Mouse (Mus musculus): ENCODE measurements around the gene Ssbp4.
A peak's percentile ranks its signal among the peaks of the same experiment; 100 is the strongest.

The Ssbp4 gene

GRCm38 (mm10) chr8:70585258-70585652 lies 23.4 kb downstream of the Ssbp4 start:
- peak in 1 of 2 experiments; percentile 60 for DNase-seq

DNA sequence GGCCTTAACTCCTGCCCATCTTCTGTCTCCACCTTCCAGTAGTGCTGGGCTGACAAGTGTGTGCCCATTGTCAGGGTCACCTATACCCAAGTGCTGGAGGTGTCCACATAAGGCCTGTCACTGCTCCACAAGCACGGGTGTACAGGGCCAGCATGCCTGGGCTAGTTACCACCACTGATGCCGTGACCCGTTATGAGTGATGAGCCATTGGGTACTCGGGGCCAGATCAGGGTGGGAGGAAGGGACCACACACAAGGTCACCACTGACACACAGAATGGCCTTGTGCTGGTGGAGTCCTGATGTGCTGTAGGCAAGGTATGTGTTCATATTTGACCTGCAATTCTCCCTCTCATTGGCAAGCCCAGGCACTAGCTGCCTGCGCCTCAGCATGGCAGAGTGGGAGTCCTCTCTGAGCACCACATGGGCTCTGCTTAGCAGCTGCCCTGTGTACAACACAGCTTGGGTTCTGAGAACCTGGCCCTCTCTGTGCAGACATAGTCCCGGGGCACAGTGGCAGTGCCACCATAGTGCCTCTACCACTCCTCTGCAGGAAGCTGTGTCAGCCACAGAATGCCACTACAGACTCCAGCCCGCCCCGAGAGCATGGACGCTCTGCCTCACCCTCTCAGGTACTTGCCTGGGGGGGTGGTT lies 23.9 kb downstream of the Ssbp4 start:
- DNase-seq, result no peak

GRCm38 (mm10) chr8:70583476-70584387 lies 24.9 kb downstream of the Ssbp4 start:
- no peak for DNase-seq

DNA sequence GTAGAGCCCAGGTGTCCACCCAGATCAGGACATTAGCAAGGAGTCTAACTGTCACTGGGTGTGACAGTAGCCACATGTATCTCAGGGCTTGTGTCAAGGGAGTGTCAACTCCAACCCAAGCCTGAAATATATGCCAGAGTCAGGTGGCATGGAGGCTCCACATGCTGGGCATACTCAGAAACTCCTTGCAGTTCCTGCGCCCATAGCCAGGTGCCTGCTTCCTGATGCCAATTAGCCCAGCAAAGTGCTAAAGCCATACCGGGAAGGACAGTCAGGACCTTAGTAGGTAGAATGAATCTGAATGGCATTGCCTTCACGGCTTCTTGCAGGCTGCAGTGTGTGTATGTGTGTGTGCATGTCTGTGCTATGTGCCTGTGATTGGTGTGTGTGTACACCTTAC lies 31.5 kb downstream of the Ssbp4 start:
- no peak for DNase-seq

DNA sequence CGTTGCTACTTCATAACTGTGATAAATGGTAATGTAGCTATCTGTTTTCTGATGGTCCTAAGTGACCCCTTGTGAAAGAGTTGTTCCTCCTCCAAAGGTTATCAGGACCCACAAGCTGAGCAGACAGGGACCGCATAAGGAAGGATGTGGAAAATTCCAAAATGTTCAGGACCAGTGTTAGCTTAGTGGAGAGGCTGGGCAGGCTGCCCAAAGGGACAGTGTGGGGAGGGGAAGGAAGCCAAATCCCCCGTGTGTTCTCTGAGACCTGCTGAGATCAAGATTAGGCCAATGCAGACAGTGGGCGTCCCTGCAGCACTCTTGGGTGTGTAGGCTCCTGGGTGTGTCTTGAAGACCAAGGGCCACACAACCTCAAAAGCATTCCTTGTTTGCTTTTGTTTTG lies 33.8 kb downstream of the Ssbp4 start:
- DNase-seq, result no peak

DNA sequence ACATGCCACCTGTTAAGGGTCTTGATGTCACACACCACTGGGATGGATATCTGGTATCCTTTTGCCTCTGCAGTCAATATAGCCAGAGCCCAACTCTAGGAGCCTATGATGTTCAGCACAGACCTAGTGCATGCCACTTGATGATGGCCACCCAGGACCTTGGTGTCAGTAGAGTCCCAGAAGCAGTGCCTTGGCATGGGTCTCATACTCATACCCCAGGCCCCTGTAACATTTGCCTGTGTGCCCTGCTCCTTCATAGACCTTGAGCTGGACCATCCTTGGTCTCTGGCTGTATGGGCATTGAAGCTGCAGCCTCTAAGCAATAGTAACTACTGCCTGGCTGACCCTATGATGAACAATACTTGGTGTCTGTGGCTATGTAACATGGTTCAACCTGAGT lies 34.4 kb downstream of the Ssbp4 start:
- no peak for DNase-seq

DNA sequence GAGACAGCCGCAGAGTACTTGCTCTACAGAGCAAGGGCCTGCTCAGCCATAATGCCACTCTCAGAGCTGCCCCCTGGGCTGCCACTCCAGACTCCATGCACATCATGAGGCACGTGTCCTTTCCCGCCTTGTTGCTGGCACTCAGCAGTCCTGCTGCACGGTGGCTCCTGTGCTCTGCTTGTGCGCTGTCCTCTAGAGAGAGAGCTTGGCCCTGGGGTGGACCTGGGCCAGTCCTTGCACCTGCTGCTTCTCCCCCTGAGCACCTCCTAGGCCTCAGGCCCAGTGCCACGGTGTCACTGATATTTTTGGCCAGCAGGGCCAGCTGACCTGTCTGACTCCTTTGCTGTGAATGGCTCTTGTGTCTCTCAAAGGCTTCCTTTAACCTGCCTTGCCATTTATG lies 37.7 kb downstream of the Ssbp4 start:
- DNase-seq, result no peak

DNA sequence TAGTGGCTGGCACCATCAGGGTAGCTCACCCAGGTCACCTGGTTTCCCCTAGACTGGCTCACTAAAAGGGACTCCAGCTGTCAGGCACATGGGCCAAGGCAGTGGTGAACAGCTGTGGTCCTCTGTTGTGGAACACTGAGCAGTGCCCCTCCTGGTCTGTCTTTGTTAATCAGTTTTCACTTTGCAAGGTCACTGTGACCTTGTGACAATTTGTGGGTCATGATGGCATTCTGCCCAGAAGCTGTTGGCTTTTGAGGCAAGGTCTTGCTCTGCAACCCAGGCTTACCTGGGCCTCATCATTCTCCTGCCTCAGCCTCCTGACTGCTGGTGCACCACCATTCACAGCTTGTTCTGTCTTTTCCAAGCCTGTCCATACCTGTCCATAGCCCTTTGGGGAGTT lies 38.3 kb downstream of the Ssbp4 start:
- no peak for DNase-seq

GRCm38 (mm10) chr8:70565561-70565960 lies 43.1 kb downstream of the Ssbp4 start:
- no peak for DNase-seq

- no peak for DNase-seq
Measured at GRCm38 (mm10) chr8:70564696-70565235, 43.9 kb downstream of the Ssbp4 start.

DNA sequence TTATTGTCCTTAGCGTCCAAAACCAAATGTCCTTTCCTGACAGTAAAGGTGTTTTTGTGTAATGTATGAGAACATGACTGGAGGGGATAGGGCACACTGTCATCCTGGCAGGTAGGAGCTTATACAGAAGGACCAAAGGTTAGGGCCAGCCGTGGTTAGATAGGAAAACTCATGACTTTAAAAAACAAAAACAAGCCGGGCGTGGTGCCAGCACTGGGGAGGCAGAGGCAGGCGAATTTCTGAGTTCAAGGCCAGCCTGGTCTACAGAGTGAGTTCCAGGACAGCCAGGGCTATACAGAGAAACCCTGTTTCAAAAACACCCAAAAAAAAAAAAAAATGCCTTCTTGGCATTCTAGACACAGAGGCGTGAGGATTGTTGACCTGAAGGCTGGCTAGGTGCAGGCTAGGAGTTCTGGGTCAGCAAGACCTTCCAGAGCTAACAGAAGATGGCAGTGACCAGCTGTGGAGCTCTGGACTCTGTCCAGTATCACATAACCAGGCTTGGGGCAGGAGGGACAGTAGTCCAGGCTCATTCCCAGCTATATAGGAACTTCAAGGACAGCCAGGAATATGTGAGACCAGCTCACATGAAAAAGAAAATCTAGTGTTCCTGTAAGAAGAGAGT lies 44.8 kb downstream of the Ssbp4 start:
- no peak for DNase-seq

- no peak for DNase-seq
Measured at GRCm38 (mm10) chr8:70562802-70563201, 45.9 kb downstream of the Ssbp4 start.

DNA sequence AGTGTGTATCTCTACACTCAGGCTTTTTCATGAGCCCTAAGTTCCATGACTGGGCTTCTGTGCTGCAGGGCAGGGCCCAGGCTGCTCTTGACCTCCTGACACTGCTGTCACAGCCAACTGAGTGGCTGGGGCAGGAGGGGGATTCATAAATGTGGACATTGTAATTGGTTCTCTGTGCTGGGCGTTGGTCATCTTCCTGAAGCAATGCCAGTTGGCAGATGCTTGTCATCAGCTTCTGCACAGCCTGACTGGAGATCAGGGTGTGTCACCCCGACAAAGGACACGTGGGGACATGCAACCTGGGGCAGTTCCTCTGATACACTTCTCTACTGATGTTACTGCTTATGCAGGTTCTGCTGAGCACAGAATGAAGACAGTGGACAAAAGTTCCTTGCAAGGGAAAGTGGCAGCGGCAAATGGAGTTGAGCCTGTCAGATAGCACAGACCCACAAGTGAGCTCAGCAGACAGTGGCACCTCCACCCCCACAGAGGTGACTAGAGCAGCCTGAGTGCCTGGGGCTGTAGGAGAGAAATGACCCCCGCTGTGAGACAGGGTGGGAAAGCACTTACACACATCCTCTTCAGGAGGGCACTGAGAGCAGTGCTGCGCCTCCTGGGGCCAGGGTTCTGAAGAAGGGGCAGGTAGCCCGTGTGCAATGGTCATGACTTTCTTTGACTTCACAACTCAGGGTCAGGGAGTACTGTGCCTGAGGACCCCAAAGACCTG lies 46.7 kb downstream of the Ssbp4 start:
- DNase-seq, result no peak

GRCm38 (mm10) chr8:70561357-70561756 lies 47.3 kb downstream of the Ssbp4 start:
- no peak for DNase-seq

DNA sequence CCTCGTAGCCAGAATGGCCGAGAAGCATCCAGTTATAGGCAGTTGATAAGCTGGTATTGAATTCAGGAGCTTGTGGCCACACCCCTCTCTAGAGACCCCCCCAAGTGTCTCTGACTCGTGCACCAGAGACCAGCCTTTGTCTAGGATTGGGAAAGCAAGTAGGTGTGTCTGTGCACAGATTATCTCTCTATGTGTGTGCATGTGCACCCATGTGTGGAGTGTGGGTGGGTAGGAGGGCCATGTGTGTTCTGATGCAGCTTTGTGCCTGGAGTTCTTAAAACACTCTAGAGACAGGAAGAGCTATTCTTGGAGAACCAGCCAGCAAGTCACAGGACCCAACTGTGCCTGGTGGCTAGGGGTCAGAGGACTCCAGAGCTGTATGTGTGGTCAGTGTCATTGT lies 48.1 kb downstream of the Ssbp4 start:
- DNase-seq, result no peak

GRCm38 (mm10) chr8:70560096-70560495 lies 48.6 kb downstream of the Ssbp4 start:
- peak in 1 of 2 experiments; percentile 31 for DNase-seq

- no peak for DNase-seq
Measured at GRCm38 (mm10) chr8:70558983-70559382, 49.7 kb downstream of the Ssbp4 start.

DNA sequence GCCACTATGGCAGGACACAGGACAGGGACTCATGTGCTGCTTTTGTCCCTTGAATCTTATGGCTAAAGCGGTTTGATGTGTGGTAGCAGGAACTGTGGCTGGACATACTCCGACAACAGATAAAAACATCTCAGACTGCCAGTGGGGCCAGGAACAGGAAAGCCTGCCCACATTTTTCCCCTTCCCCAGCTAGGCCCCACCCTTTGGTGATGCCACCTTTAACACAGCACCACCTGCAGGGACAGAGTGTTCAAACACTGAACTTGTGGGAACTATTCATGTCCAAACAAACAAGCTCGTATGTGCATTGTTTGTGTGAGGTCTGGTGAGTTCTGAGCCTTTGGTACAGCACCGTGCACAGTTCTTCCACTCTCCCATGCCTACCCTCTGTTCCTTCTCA lies 50.3 kb downstream of the Ssbp4 start:
- DNase-seq, result no peak

GRCm38 (mm10) chr8:70555079-70555747 lies 53.5 kb downstream of the Ssbp4 start:
- DNase-seq, result no peak

DNA sequence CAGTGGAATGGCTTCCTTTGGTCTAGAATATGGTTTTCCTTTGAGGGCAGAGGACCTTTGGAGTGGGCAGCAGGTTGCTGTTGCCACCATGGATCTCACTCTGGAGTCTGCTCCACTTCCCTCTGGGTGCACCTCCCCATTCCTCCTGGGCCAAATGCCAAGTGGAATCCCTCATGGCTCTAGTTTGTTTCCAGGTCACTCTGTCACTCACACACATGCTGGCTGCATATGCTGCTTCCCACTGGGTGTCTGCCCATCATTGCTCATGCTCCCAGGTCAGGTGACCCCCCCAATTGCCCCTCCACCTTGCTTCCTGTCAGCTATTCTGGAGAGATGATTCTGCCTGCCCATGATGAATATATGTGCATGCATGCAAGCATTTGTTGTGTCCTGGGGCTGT lies 54.9 kb downstream of the Ssbp4 start:
- no peak for DNase-seq

DNA sequence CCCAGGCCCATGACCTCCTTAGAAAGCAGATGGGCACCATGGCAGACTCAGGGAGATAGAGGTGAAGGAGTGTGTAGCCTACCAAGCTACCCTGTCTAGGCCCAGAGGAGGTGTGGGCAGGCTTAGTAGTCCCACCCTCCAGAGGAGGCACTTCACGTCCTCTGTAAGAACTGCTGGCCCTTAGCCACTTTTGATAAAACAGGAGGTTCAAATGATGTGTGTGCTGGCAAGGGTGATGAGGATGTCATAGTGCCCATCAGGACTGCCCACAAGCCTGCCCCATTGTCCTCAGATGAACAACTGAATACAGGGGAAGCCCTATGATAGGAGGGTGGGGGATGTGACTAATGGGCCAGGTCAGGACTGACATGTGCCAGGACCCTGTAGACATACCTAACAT lies 55.8 kb downstream of the Ssbp4 start:
- DNase-seq, result no peak

GRCm38 (mm10) chr8:70551558-70552161 lies 57.0 kb downstream of the Ssbp4 start:
- DNase-seq, result no peak
